Mouse (Mus musculus) MEL-GATA-1-ER (cell line): ENCODE data around the gene Clcf1.

Source experiments
- DNase-seq: peaks from one replicate; pipeline ENCODE4 v3.0.0-alpha.2; 2012; ENCODE audit warnings: low read depth; ENCODE audit errors: extremely low read depth

Gene Clcf1

DNA sequence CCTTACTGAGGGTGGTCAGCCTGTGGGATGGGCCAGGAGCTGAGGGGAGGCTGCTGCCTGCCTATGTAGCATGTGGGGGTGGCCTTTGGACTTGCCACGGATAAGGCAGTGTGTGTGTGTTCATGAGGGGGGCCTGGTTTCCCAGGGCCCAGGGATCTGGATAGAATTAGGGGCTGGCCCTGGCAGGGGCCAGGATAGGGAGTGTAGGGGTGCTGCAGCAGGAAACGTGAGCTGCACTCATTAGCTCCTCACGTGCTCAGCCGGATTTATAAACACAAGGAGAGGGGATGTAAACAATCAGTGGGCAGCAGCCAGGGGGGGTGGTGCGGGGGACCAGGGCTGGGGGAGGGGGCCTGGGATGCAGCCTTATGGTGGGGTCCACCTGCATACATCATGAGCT lies 3.1 kb downstream of the Clcf1 start:
- no peak for DNase-seq

GRCm38 (mm10) chr19:4217855-4218254 lies 3.8 kb downstream of the Clcf1 start:
- DNase-seq = no peak

DNA sequence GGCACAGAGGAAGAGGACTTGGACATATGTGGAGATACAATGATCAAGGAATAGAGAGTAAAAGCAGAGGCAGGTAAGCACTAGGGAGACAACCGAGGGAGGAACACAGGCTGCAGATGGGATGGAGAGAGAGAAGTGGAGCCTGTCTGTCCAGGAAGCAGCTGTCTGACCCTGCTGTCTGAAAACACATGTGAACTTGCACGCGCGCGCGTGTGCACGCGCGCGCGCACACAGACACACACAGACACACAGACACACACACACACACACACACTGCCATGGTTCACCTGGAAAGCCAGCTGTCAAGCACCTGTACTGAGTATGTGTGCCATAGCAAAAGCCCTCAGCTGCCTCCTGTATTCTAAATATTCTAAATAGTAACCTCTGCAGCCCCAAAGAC lies 4.3 kb downstream of the Clcf1 start:
- no peak for DNase-seq

GRCm38 (mm10) chr19:4218784-4219183 lies 4.7 kb downstream of the Clcf1 start:
- DNase-seq = no peak

DNA sequence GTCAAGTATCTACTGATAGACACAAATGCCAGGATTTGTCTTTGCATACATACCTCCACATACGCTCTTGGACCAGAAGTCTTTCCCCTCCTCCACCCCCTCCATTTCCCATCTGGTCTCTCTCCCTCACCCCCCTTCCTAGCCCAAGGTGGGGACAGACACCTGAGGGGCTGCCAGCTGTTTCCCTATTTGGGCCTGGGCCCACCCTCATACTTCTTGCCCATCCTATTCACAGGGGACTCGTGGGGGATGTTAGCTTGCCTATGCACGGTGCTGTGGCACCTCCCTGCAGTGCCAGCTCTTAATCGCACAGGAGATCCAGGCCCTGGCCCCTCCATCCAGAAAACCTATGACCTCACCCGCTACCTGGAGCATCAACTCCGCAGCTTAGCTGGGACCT lies 5.9 kb downstream of the Clcf1 start:
- DNase-seq = no peak

DNA sequence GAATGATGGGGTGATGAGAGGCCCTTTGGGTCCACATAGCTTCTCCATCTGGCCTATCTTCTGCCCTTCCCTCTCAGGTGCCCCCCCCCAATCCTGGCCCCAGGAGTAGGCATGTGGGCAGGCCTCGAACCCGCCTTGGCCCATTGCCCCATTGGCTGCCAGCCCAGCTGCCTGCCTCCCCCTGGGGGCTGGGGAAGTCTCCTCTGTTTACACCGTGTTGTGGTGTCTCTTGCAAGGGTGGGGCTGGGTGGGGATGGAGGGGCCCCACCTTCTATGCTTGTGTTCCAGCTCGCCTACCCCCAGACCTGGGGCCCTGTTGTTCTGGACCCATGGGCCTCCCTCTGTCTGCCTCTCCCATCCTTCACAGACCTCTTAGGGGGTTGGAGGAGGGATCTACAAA lies 6.4 kb downstream of the Clcf1 start:
- DNase-seq = no peak

- DNase-seq = no peak
These were observed 7.1 kb downstream of the Clcf1 start for GRCm38 (mm10) chr19:4220957-4221743.

DNA sequence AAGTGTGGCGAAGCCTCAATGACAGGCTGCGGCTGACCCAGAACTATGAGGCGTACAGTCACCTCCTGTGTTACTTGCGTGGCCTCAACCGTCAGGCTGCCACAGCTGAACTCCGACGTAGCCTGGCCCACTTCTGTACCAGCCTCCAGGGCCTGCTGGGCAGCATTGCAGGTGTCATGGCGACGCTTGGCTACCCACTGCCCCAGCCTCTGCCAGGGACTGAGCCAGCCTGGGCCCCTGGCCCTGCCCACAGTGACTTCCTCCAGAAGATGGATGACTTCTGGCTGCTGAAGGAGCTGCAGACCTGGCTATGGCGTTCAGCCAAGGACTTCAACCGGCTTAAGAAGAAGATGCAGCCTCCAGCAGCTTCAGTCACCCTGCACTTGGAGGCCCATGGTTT lies 8.1 kb downstream of the Clcf1 start:
- DNase-seq = no peak

GRCm38 (mm10) chr19:4226779-4227178 lies 12.7 kb downstream of the Clcf1 start:
- DNase-seq = no peak

GRCm38 (mm10) chr19:4227446-4227845 lies 13.4 kb downstream of the Clcf1 start:
- no peak for DNase-seq

- peak; percentile 70 for DNase-seq
These were observed 14.0 kb downstream of the Clcf1 start for GRCm38 (mm10) chr19:4227894-4228678.

DNA sequence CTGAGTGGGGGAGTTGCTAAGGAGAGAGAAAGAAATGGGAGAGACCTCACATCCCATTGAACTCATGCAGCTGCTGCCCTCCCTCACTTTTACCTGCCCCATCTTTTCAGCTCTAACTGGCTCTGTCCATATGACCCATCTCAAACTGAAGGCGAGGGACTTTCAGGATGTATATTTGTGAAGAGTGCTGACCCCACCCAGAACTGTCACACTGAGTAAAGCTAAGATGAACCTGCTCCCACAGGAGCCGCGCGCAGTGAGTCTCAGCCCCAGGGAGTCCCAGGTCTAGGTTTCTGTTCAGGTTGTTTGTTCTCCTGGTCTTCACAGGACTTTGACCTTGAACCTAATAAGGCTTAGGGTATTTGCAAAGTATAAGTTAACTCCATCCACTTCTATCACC lies 14.9 kb downstream of the Clcf1 start:
- DNase-seq = no peak

DNA sequence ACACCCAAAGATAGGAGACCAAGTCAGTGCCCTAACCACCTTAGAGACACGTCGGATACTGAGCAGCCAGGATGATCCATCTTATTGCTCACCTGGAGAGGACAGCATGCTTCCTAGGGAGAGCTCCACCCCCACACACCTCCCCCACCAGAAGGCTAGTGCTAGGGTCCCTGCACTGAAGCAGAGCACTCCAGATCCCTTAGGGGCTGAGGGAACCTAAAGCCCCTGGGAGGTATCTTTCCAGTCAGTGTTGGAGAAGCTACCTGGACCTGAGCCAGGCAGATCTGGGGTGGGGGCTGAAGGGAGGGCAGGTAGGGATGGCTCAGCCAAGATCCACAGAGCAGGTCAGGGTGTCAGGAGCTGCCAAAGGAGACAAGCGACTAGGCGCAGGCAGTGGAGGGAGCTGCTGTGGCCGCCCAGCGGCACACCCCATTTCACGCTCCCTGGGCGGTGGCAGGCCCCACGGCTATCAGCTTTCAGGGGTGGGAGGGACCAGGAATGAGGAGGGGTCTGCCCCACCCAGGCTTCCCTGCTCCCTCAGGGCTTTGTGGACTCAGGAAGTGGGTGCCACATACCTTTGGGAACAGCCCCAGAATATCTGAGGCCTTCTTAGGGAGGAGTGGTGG lies 15.5 kb downstream of the Clcf1 start:
- DNase-seq = no peak

- DNase-seq = no peak
These were observed 16.4 kb downstream of the Clcf1 start for GRCm38 (mm10) chr19:4230415-4230814.

GRCm38 (mm10) chr19:4231253-4232185 lies 17.5 kb downstream of the Clcf1 start, which contains the start of gene Pold4:
Gene Pold4, plus strand, starts transcription at chr19:4231899.
- DNase-seq = peak; percentile 97

GRCm38 (mm10) chr19:4232186-4232572 lies 18.1 kb downstream of the Clcf1 start:
- peak; percentile 60 for DNase-seq

DNA sequence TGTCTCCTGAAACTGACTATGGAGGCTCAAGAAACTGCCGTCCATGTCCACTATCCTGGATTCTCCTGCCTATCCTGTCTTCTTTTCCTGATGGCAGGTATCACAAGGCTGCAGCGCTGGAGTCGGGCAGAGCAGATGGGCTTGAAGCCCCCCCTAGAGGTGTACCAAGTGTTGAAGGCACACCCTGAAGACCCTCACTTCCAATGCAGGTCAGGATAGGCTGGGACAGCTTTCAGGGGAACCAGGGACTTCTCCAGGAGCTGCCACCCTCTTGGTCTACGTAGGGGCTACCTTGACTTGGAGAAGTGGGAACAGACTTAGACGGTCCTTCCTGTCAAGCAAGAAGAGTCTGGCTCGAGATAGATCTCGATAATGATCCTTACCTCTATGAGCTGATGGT lies 18.6 kb downstream of the Clcf1 start:
- no peak for DNase-seq

DNA sequence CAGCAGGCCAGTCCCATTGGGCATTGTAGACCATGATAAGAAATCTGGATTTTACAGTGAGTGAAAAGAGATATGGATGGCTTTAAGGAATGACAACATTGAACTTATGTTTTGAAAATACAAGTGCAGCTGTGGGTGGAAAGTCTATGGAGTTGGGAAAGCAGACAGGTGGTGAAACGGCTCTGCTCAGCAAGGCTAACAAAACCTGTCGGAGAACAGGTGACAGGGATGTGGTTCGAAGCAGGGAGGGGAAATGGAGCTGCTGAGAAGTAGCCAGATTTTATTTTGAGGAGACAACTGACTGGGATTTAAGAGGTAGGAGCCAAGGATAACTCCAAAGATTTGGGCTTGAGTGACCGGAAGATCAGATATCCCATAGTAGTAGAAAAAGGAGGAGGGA lies 20.5 kb downstream of the Clcf1 start:
- DNase-seq = no peak

GRCm38 (mm10) chr19:4240247-4240668 lies 26.2 kb downstream of the Clcf1 start:
- no peak for DNase-seq

GRCm38 (mm10) chr19:4242416-4242815 lies 28.4 kb downstream of the Clcf1 start:
- no peak for DNase-seq

GRCm38 (mm10) chr19:4244775-4245174 lies 30.7 kb downstream of the Clcf1 start:
- DNase-seq = no peak
